Mouse (Mus musculus): Measurements from ENCODE around the gene Slc26a6.

Slc26a6 gene

DNA sequence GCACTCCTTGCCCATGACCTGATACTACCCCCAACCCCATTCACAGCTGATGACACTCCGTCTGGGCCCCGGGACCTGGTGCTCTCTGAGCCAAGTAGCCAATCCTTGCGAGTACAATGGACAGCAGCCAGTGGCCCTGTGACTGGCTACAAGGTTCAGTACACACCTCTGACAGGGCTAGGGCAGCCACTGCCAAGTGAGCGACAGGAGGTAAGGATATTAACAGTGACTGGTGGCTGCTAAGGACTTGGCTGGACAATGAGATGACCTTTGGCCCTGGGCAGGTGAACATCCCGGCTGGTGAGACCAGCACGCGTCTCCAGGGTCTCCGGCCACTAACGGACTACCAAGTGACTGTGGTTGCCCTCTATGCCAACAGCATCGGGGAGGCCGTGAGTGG is 102.8 kb downstream of the Slc26a6 start:
- no peak for DNase-seq (ENCODE audit: low spot score)
